Mouse (Mus musculus) cerebellum, adult 9-10 months (tissue): ENCODE data around the gene Cct5.

ENCODE experiments used
- DNase-seq: peaks from one replicate; pipeline ENCODE4 v3.0.0; 2022

Gene Cct5

DNA sequence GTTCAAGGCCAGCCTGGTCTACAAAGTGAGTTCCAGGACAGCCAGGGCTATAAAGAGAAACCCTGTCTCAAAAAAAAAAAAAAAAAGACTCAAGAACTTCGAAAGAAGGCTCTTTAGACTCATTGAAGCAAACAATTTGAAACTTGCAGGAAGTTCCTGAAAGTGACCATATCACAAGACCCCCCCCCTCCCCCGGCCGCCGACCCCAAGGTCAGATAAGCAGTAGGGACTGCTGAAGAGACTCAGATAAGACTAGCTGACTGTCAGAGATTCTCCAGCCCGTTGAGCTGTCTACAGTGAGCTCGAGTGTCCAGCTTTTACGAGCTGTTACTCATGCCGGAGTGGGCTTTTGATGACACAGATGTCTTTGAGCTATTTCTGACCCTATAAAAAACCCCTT is 38.8 kb downstream of the Cct5 start:
- DNase-seq: no peak

- DNase-seq: no peak
Measured at GRCm38 (mm10) chr15:31561976-31562375, 39.6 kb downstream of the Cct5 start.

GRCm38 (mm10) chr15:31561390-31561789 is 40.2 kb downstream of the Cct5 start:
- no peak for DNase-seq

- no peak for DNase-seq
Measured at GRCm38 (mm10) chr15:31554855-31555254, 46.7 kb downstream of the Cct5 start.

- no peak for DNase-seq
Measured at GRCm38 (mm10) chr15:31550381-31550780, 51.2 kb downstream of the Cct5 start.

DNA sequence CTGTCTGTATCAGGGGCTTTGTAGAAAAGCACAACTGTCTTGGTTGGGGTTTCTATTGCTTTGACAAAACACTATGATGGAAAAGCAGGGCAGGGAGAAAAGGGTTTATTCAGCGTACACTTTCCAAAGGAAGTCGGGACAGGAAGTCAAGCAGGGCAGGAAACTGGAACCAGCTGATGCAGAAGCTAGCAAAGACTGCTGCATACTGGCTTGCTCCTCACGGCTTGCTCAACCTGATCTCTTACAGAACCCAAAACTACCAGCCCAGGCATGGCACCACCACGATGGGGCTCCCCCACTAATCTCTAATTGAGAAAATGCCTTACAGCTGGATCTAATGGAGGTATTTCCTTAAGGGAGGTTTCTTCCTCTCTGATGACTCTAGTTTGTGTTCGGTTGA is 54.2 kb downstream of the Cct5 start:
- no peak for DNase-seq

GRCm38 (mm10) chr15:31546291-31546690 is 55.3 kb downstream of the Cct5 start:
- DNase-seq: no peak

- no peak for DNase-seq
Measured at GRCm38 (mm10) chr15:31545058-31545457, 56.5 kb downstream of the Cct5 start.

GRCm38 (mm10) chr15:31543246-31543645 is 58.4 kb downstream of the Cct5 start:
- no peak for DNase-seq

- no peak for DNase-seq
Measured at GRCm38 (mm10) chr15:31542013-31542958, 59.3 kb downstream of the Cct5 start.
